In the genomic region with DNA sequence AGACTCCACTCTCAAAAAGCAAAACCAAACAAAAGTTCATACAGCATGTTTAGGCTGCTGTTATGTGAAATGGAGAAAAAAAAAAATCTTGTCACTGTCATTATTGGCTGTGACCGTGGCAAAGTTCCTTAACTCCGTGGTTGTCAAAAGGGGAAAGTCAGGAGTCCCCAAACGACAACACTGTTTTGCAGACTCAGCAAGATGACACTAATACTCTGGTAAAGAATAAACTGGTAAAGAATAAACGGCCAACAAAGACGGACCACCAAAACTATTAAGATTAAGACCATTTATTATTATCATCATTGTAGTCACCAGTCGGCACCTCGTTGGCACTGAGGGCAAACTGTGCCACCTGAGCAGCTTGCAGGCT, we compare ENCODE assay signal across 8 mouse cellular contexts. TPM values are rescaled to one million over a fixed set of nuclear protein-coding genes. Genes with fewer than 3 reads are reported as not detected.
DNase-seq lines count a peak whose midpoint lies in the region; ATAC-seq lines count a peak whose summit lies in the region.

No protein-coding gene starts in this region.

- no peaks in the 10 kb centered on the region for H3K27me3 ChIP-seq in kidney, embryonic 14.5 days (ENCODE audit: control insufficient read depth, insufficient read depth, low read length)
- no peaks in the 10 kb centered on the region for H3K27me3 ChIP-seq in hindbrain, embryonic 14.5 days (ENCODE audit: control insufficient read depth, insufficient read depth, low read length)
- H3K27me3 ChIP-seq in midbrain, embryonic 14.5 days (ENCODE audit: control insufficient read depth, insufficient read depth, low read length): no peaks in the 10 kb centered on the region

- peak overlapping the region; percentile 96 for H3K9ac ChIP-seq in kidney, embryonic 14.5 days (ENCODE audit: low read depth, low read length)
- H3K9ac ChIP-seq in hindbrain, embryonic 14.5 days: peak overlapping the region; percentile 92
- peak overlapping the region; percentile 86 for H3K9ac ChIP-seq in midbrain, embryonic 14.5 days (replicated peaks; ENCODE audit: low read length)

- H3K27ac ChIP-seq in kidney, embryonic 14.5 days (ENCODE audit: low read depth, low read length): peak overlapping the region; percentile 90
- H3K27ac ChIP-seq in brown adipose tissue, adult 24 weeks (replicated peaks; ENCODE audit: low read depth, low read length): peak overlapping the region; percentile 47
- H3K27ac ChIP-seq in hindbrain, embryonic 14.5 days: peak overlapping the region; percentile 89
- H3K27ac ChIP-seq in midbrain, embryonic 14.5 days (replicated peaks; ENCODE audit: low read depth, low read length): peak overlapping the region; percentile 86

- H3K4me1 ChIP-seq in kidney, embryonic 14.5 days (ENCODE audit: control insufficient read depth, insufficient read depth, low read length): peaks cover 41% of the 10 kb centered on the region
- no peaks in the 10 kb centered on the region for H3K4me1 ChIP-seq in brown adipose tissue, adult 24 weeks (ENCODE audit: control insufficient read depth, insufficient read depth, insufficient read length, low read length)
- H3K4me1 ChIP-seq in hindbrain, embryonic 14.5 days (replicated peaks; ENCODE audit: control insufficient read depth, insufficient read depth, low read length): peaks cover 21% of the 10 kb centered on the region
- peaks cover 14% of the 10 kb centered on the region for H3K4me1 ChIP-seq in midbrain, embryonic 14.5 days (ENCODE audit: control insufficient read depth, insufficient read depth, low read length)

- 5% methylated on average over 7 of the region's 7 CpGs for WGBS in kidney, embryonic 14.5 days
- WGBS in hindbrain, embryonic 14.5 days: 3% methylated on average over 7 of the region's 7 CpGs
- WGBS in midbrain, embryonic 14.5 days: 3% methylated on average over 7 of the region's 7 CpGs

- peak overlapping the region; percentile 90 for H3K4me3 ChIP-seq in kidney, embryonic 14.5 days (ENCODE audit: low read length)
- H3K4me3 ChIP-seq in brown adipose tissue, adult 24 weeks (ENCODE audit: insufficient read depth, low read depth, low read length): peak overlapping the region; percentile 69
- peak overlapping the region; percentile 89 for H3K4me3 ChIP-seq in hindbrain, embryonic 14.5 days (replicated peaks; ENCODE audit: low read length)
- peak overlapping the region; percentile 87 for H3K4me3 ChIP-seq in midbrain, embryonic 14.5 days (replicated peaks; ENCODE audit: low read depth, low read length)

- ATAC-seq in kidney, embryonic 14.5 days (ENCODE audit: low FRiP score, low TSS enrichment): no peak
- ATAC-seq in hindbrain, embryonic 14.5 days (ENCODE audit: low FRiP score): no peak
- ATAC-seq in midbrain, embryonic 14.5 days (ENCODE audit: low FRiP score, low TSS enrichment): no peak

- DNase-seq in kidney, adult 11 months: no peak
- DNase-seq in hindbrain, embryonic 14.5 days (ENCODE audit: low spot score): no peak
- DNase-seq in midbrain, embryonic 14.5 days: no peak
- no peak for DNase-seq in urinary bladder, adult 2 months (ENCODE audit: low spot score)
- no peak for DNase-seq in left cerebral cortex, adult 18-20 months (ENCODE audit: low spot score in 2 of 2)
- no peak for DNase-seq in Muller cell, postnatal 12 days (ENCODE audit: inconsistent ontology term)

- peaks cover 78% of the 10 kb centered on the region for H3K36me3 ChIP-seq in kidney, embryonic 14.5 days (ENCODE audit: control insufficient read depth, insufficient read depth, low read length)
- H3K36me3 ChIP-seq in hindbrain, embryonic 14.5 days (replicated peaks; ENCODE audit: control insufficient read depth, insufficient read depth): peaks cover 82% of the 10 kb centered on the region
- H3K36me3 ChIP-seq in midbrain, embryonic 14.5 days (ENCODE audit: control insufficient read depth, insufficient read depth, low read length): peaks cover 72% of the 10 kb centered on the region

- H3K4me2 ChIP-seq in kidney, embryonic 14.5 days (replicated peaks; ENCODE audit: low read depth, low read length): peak overlapping the region; percentile 71
- peak overlapping the region; percentile 76 for H3K4me2 ChIP-seq in hindbrain, embryonic 14.5 days (replicated peaks)
- peak overlapping the region; percentile 73 for H3K4me2 ChIP-seq in midbrain, embryonic 14.5 days (ENCODE audit: low read length)

- H3K9me3 ChIP-seq in kidney, embryonic 14.5 days (ENCODE audit: control insufficient read depth, low read length): no peaks in the 10 kb centered on the region
- H3K9me3 ChIP-seq in hindbrain, embryonic 14.5 days (ENCODE audit: control insufficient read depth, low read length): no peaks in the 10 kb centered on the region
- H3K9me3 ChIP-seq in midbrain, embryonic 14.5 days (ENCODE audit: control insufficient read depth, low read length): no peaks in the 10 kb centered on the region

RNA-seq across cellular contexts. Expression of a gene that starts 0.6 kb away (rescaled TPM):
- polyA plus RNA-seq in kidney, embryonic 14.5 days (2014; fragmentation: Nextera tagmentation; extraction: Ambion mirVana): 124 and 125 TPM in 2 replicates
- 73.3 and 79.3 TPM in 2 replicates for polyA plus RNA-seq in brown adipose tissue, adult 24 weeks (2012; ENCODE audit: insufficient read depth, insufficient read length, missing spikeins)
- polyA plus RNA-seq in hindbrain, embryonic 14.5 days (2014; fragmentation: Nextera tagmentation; extraction: Ambion mirVana): 75.7 and 81.1 TPM in 2 replicates
- 83.4 and 84.3 TPM in 2 replicates for polyA plus RNA-seq in midbrain, embryonic 14.5 days (2014; fragmentation: Nextera tagmentation; extraction: Ambion mirVana)
- polyA plus RNA-seq in urinary bladder, adult 2 months (2012; rRNA removed): 63.3 and 69.9 TPM in 2 replicates
- total RNA-seq in left cerebral cortex, adult 18-20 months (2021): 10 to 100 TPM; 78.9 to 79.8 TPM

RNA-seq across cellular contexts. Expression of a gene that starts 6.9 kb away (rescaled TPM):
- 758 and 944 TPM in 2 replicates for polyA plus RNA-seq in kidney, embryonic 14.5 days (2014; fragmentation: Nextera tagmentation; extraction: Ambion mirVana)
- polyA plus RNA-seq in brown adipose tissue, adult 24 weeks (2012; ENCODE audit: insufficient read depth, insufficient read length, missing spikeins): 211 and 306 TPM in 2 replicates
- polyA plus RNA-seq in hindbrain, embryonic 14.5 days (2014; fragmentation: Nextera tagmentation; extraction: Ambion mirVana): 574 and 709 TPM in 2 replicates
- polyA plus RNA-seq in midbrain, embryonic 14.5 days (2014; fragmentation: Nextera tagmentation; extraction: Ambion mirVana): 434 and 525 TPM in 2 replicates
- 362 and 430 TPM in 2 replicates for polyA plus RNA-seq in urinary bladder, adult 2 months (2012; rRNA removed)
- 100 to 1,000 TPM; 456 to 475 TPM for total RNA-seq in left cerebral cortex, adult 18-20 months (2021)

RNA-seq across cellular contexts. Expression of a gene that starts 8.5 kb away (rescaled TPM):
- 49.2 and 54.2 TPM in 2 replicates for polyA plus RNA-seq in kidney, embryonic 14.5 days (2014; fragmentation: Nextera tagmentation; extraction: Ambion mirVana)
- 32.2 and 37.2 TPM in 2 replicates for polyA plus RNA-seq in brown adipose tissue, adult 24 weeks (2012; ENCODE audit: insufficient read depth, insufficient read length, missing spikeins)
- polyA plus RNA-seq in hindbrain, embryonic 14.5 days (2014; fragmentation: Nextera tagmentation; extraction: Ambion mirVana): 35.0 and 37.4 TPM in 2 replicates
- polyA plus RNA-seq in midbrain, embryonic 14.5 days (2014; fragmentation: Nextera tagmentation; extraction: Ambion mirVana): 32.7 and 35.8 TPM in 2 replicates
- polyA plus RNA-seq in urinary bladder, adult 2 months (2012; rRNA removed): 22.0 and 22.2 TPM in 2 replicates
- total RNA-seq in left cerebral cortex, adult 18-20 months (2021): 10 to 100 TPM; 26.6 to 28.5 TPM

RNA-seq across cellular contexts. Expression of a gene that starts 16.9 kb away (rescaled TPM):
- 90.4 and 105 TPM in 2 replicates for polyA plus RNA-seq in kidney, embryonic 14.5 days (2014; fragmentation: Nextera tagmentation; extraction: Ambion mirVana)
- 11.3 and 14.4 TPM in 2 replicates for polyA plus RNA-seq in brown adipose tissue, adult 24 weeks (2012; ENCODE audit: insufficient read depth, insufficient read length, missing spikeins)
- polyA plus RNA-seq in hindbrain, embryonic 14.5 days (2014; fragmentation: Nextera tagmentation; extraction: Ambion mirVana): 87.8 and 93.4 TPM in 2 replicates
- 95.6 and 111 TPM in 2 replicates for polyA plus RNA-seq in midbrain, embryonic 14.5 days (2014; fragmentation: Nextera tagmentation; extraction: Ambion mirVana)
- polyA plus RNA-seq in urinary bladder, adult 2 months (2012; rRNA removed): 39.2 and 51.4 TPM in 2 replicates
- 10 to 100 TPM; 45.8 to 48.2 TPM for total RNA-seq in left cerebral cortex, adult 18-20 months (2021)

RNA-seq across cellular contexts. Expression of a gene that starts 17.2 kb away (rescaled TPM):
- polyA plus RNA-seq in kidney, embryonic 14.5 days (2014; fragmentation: Nextera tagmentation; extraction: Ambion mirVana): 5.9 and 6.0 TPM in 2 replicates
- polyA plus RNA-seq in brown adipose tissue, adult 24 weeks (2012; ENCODE audit: insufficient read depth, insufficient read length, missing spikeins): 7.2 and 9.4 TPM in 2 replicates
- 13.5 and 14.6 TPM in 2 replicates for polyA plus RNA-seq in hindbrain, embryonic 14.5 days (2014; fragmentation: Nextera tagmentation; extraction: Ambion mirVana)
- polyA plus RNA-seq in midbrain, embryonic 14.5 days (2014; fragmentation: Nextera tagmentation; extraction: Ambion mirVana): 9.9 and 12.7 TPM in 2 replicates
- polyA plus RNA-seq in urinary bladder, adult 2 months (2012; rRNA removed): 4.7 and 4.8 TPM in 2 replicates
- total RNA-seq in left cerebral cortex, adult 18-20 months (2021): 10 to 100 TPM; 10.2 to 10.8 TPM
